Mouse (Mus musculus): ENCODE measurements around the gene Enthd1. TPM values are rescaled to one million over a fixed set of nuclear protein-coding genes. Genes with fewer than 3 reads are reported as not detected.

Gene Enthd1
- polyA plus RNA-seq, 1 experiment from 2014 or later: not detected

- Histone ChIP-seq H3K4me1 (replicated peaks; ENCODE audit: control insufficient read depth, insufficient read depth, low read length) (no peaks in the 10 kb centered on the region), H3K9me3 (ENCODE audit: control insufficient read depth, low read length) (no peaks in the 10 kb centered on the region), H3K36me3 (ENCODE audit: control insufficient read depth, insufficient read depth, low read length) (no peaks in the 10 kb centered on the region), H3K9ac (ENCODE audit: low read depth, low read length) (no peak overlapping the region), H3K27me3 (replicated peaks; ENCODE audit: control insufficient read depth, insufficient read depth, low read length) (peaks cover 23% of the 10 kb centered on the region), H3K4me3 (ENCODE audit: low read depth, low read length) (no peak overlapping the region), H3K27ac (ENCODE audit: low read depth, low read length) (no peak overlapping the region), H3K4me2 (no peak overlapping the region)
- 68% methylated on average over 1 of the region's 1 CpGs for WGBS
- no peak for ATAC-seq (replicated peaks; ENCODE audit: low FRiP score)
- DNase-seq (ENCODE audit: low spot score): no peak
Measured at GRCm38 (mm10) chr15:80570226-80570625, 5.3 kb upstream of the Enthd1 start.

- Histone ChIP-seq H3K9ac (ENCODE audit: low read depth, low read length) (no peak overlapping the region), H3K9me3 (ENCODE audit: control insufficient read depth, low read length) (no peaks in the 10 kb centered on the region), H3K4me1 (replicated peaks; ENCODE audit: control insufficient read depth, insufficient read depth, low read length) (no peaks in the 10 kb centered on the region), H3K4me3 (ENCODE audit: low read depth, low read length) (no peak overlapping the region), H3K27ac (ENCODE audit: low read depth, low read length) (no peak overlapping the region), H3K4me2 (no peak overlapping the region), H3K36me3 (ENCODE audit: control insufficient read depth, insufficient read depth, low read length) (no peaks in the 10 kb centered on the region), H3K27me3 (replicated peaks; ENCODE audit: control insufficient read depth, insufficient read depth, low read length) (peaks cover 22% of the 10 kb centered on the region)
- 73% methylated on average over 7 of the region's 7 CpGs for WGBS
- no peak for ATAC-seq (replicated peaks; ENCODE audit: low FRiP score)
- DNase-seq (ENCODE audit: low spot score): no peak
Measured at GRCm38 (mm10) chr15:80569205-80569604, 4.2 kb upstream of the Enthd1 start.

GRCm38 (mm10) chr15:80567731-80568130, 2.8 kb upstream of the Enthd1 start:
- Histone ChIP-seq H3K27ac (ENCODE audit: low read depth, low read length) (no peak overlapping the region), H3K4me3 (ENCODE audit: low read depth, low read length) (no peak overlapping the region), H3K4me1 (replicated peaks; ENCODE audit: control insufficient read depth, insufficient read depth, low read length) (no peaks in the 10 kb centered on the region), H3K4me2 (no peak overlapping the region), H3K36me3 (ENCODE audit: control insufficient read depth, insufficient read depth, low read length) (no peaks in the 10 kb centered on the region), H3K27me3 (replicated peaks; ENCODE audit: control insufficient read depth, insufficient read depth, low read length) (peaks cover 14% of the 10 kb centered on the region), H3K9ac (ENCODE audit: low read depth, low read length) (no peak overlapping the region), H3K9me3 (ENCODE audit: control insufficient read depth, low read length) (no peaks in the 10 kb centered on the region)
- ATAC-seq (replicated peaks; ENCODE audit: low FRiP score) (no peak), DNase-seq (ENCODE audit: low spot score) (no peak)
- WGBS: 81% methylated on average over 4 of the region's 4 CpGs

DNA sequence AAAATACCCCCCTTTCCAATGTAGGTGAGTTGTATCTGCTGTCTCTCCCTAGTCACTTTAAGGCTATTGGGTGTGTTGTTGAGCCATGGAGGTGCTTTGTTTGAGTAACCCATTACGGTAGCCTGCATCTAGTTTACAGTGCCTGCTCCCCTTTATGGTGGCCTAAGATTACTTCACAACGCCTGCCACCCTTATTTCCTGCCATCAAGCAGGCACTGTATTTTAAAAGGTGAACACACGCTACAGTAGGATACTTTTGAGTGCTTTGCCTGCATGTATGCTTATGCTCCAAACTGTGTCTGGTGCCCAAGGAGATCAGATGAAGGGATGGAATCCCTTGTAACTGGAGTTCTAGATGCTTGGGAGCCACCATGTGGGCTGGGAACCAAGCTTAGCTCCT, 2.2 kb upstream of the Enthd1 start:
- H3K27me3 ChIP-seq (replicated peaks; ENCODE audit: control insufficient read depth, insufficient read depth, low read length): peaks cover 9% of the 10 kb centered on the region

DNA sequence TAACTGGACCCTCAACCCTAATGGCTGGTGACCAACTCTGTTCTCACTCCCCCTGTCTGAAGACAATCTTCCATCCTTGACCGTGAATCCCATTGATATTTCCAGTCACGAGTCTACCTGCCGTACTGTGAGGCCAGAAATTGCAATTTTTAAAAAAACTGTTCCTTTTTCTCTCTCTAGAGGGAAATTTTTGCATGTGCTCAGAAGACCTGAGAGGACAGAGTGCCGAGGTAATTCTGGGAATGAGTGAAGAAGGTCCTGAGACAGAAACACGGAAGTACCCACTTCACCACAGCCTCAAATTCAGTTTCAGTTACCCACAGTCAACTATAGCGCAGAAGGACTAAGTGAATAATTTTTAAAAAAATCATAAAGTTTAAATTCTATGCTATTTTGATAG, 1.7 kb upstream of the Enthd1 start:
- H3K36me3 ChIP-seq (ENCODE audit: control insufficient read depth, insufficient read depth, low read length): no peaks in the 10 kb centered on the region
- H3K9ac ChIP-seq (ENCODE audit: low read depth, low read length): no peak overlapping the region
- no peak overlapping the region for H3K4me3 ChIP-seq (ENCODE audit: low read depth, low read length)
- ATAC-seq (replicated peaks; ENCODE audit: low FRiP score) (no peak), DNase-seq (ENCODE audit: low spot score) (no peak)
- no peak overlapping the region for H3K4me2 ChIP-seq
- peaks cover 5% of the 10 kb centered on the region for H3K27me3 ChIP-seq (replicated peaks; ENCODE audit: control insufficient read depth, insufficient read depth, low read length)
- H3K27ac ChIP-seq (ENCODE audit: low read depth, low read length): no peak overlapping the region
- WGBS: 87% methylated on average over 6 of the region's 6 CpGs
- no peaks in the 10 kb centered on the region for H3K4me1 ChIP-seq (replicated peaks; ENCODE audit: control insufficient read depth, insufficient read depth, low read length)
- H3K9me3 ChIP-seq (ENCODE audit: control insufficient read depth, low read length): no peaks in the 10 kb centered on the region

More for the DNA sequence above, 2.2 kb upstream of the Enthd1 start:
- 74% methylated on average over 3 of the region's 3 CpGs for WGBS
- Histone ChIP-seq H3K4me2 (no peak overlapping the region), H3K4me1 (replicated peaks; ENCODE audit: control insufficient read depth, insufficient read depth, low read length) (no peaks in the 10 kb centered on the region), H3K36me3 (ENCODE audit: control insufficient read depth, insufficient read depth, low read length) (no peaks in the 10 kb centered on the region), H3K9me3 (ENCODE audit: control insufficient read depth, low read length) (no peaks in the 10 kb centered on the region), H3K9ac (ENCODE audit: low read depth, low read length) (no peak overlapping the region), H3K27ac (ENCODE audit: low read depth, low read length) (no peak overlapping the region), H3K4me3 (ENCODE audit: low read depth, low read length) (no peak overlapping the region)
- ATAC-seq (replicated peaks; ENCODE audit: low FRiP score) (no peak), DNase-seq (ENCODE audit: low spot score) (no peak)

DNA sequence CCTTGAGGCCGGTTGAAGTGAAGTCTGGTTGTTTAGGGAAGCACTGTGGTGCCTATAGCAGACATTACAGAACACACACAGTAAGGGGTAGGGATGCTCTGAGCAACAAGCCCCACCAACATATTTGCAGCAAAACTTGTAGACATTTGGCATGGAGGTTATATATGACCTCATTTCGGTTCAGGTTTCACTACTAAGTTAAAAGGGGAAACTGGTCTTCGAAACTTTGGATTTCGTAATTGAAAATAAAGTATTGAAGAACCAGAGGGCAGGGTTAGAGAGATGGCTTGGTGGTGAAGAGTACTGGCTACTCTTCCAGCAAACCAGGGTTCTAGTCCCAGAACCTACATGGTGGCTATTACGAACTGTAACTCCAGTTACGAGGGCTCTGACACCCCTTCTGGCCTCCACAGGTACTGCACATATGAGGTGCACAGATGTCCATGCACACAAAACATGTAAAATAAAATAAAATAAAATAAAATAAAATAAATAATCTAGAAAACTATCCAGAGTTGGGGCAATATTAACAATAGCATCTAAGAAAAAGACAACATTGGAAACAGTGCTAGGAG, 1.2 kb downstream of the Enthd1 start:
- H3K27ac ChIP-seq (ENCODE audit: low read depth, low read length): no peak overlapping the region
- 78% methylated on average over 6 of the region's 6 CpGs for WGBS
- no peak overlapping the region for H3K4me2 ChIP-seq
- H3K9ac ChIP-seq (ENCODE audit: low read depth, low read length): no peak overlapping the region
- peaks cover 5% of the 10 kb centered on the region for H3K27me3 ChIP-seq (replicated peaks; ENCODE audit: control insufficient read depth, insufficient read depth, low read length)
- DNase-seq (ENCODE audit: low spot score): no peak
- no peak for ATAC-seq (replicated peaks; ENCODE audit: low FRiP score)
- no peak overlapping the region for H3K4me3 ChIP-seq (ENCODE audit: low read depth, low read length)
- no peaks in the 10 kb centered on the region for H3K36me3 ChIP-seq (ENCODE audit: control insufficient read depth, insufficient read depth, low read length)
- no peaks in the 10 kb centered on the region for H3K4me1 ChIP-seq (replicated peaks; ENCODE audit: control insufficient read depth, insufficient read depth, low read length)
- no peaks in the 10 kb centered on the region for H3K9me3 ChIP-seq (ENCODE audit: control insufficient read depth, low read length)

GRCm38 (mm10) chr15:80562446-80562845, 2.5 kb downstream of the Enthd1 start:
- H3K9me3 ChIP-seq (ENCODE audit: control insufficient read depth, low read length): no peaks in the 10 kb centered on the region
- no peak overlapping the region for H3K9ac ChIP-seq (ENCODE audit: low read depth, low read length)
- no peak overlapping the region for H3K4me3 ChIP-seq (ENCODE audit: low read depth, low read length)
- no peaks in the 10 kb centered on the region for H3K36me3 ChIP-seq (ENCODE audit: control insufficient read depth, insufficient read depth, low read length)
- DNase-seq (ENCODE audit: low spot score) (no peak), ATAC-seq (replicated peaks; ENCODE audit: low FRiP score) (no peak)
- no peak overlapping the region for H3K27ac ChIP-seq (ENCODE audit: low read depth, low read length)
- peaks cover 3% of the 10 kb centered on the region for H3K27me3 ChIP-seq (replicated peaks; ENCODE audit: control insufficient read depth, insufficient read depth, low read length)
- no peaks in the 10 kb centered on the region for H3K4me1 ChIP-seq (replicated peaks; ENCODE audit: control insufficient read depth, insufficient read depth, low read length)
- 70% methylated on average over 3 of the region's 3 CpGs for WGBS
- no peak overlapping the region for H3K4me2 ChIP-seq

DNA sequence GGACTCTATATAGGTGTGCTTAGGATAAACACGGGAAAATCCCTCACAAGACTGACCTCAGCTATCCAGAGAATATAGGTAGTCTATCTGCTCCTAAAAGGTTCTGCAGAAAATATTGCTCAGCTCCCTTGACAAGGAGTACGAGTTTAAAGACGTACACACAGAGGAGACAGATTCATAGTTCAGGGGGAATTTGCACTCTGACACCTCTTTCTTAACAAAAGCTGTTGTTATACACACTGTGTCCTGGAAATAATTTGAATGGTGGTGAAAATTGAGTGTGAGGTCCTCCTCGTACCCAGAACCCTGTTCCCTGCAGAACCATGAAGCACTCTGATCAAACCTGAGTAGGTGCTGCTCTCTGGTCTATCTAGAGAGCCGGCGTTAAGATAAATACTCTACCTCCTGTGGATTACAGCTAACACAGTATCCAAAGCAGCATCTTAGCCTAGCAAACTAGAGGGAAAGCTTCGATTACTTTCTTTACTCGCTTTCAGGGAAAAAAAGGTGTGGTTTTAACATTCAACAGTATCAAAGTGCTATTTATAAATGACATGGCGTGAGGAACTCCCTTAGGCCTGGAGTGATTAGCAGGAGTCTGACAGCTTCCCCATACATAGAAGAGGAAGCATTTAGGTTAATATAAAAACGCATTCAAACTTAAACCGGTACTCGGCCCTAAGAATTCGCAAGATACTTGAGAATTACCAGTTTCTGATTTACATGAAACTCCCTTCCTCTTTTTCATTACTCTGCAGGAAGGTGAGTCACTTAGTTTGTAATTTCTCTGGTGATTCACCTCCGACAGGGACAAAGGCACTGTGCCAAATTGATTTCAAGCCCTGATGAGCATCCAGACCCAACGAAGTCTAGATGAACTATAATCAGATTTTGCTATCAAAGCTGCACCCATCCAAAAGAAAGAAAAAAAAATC, 4.0 kb downstream of the Enthd1 start:
- WGBS: 61% methylated on average over 15 of the region's 15 CpGs
- no peak overlapping the region for H3K4me2 ChIP-seq

GRCm38 (mm10) chr15:80559978-80560377, 5.0 kb downstream of the Enthd1 start:
- no peak overlapping the region for H3K27ac ChIP-seq (ENCODE audit: low read depth, low read length)
- 49% methylated on average over 14 of the region's 14 CpGs for WGBS
- no peak overlapping the region for H3K4me2 ChIP-seq
- DNase-seq (ENCODE audit: low spot score): no peak
- H3K36me3 ChIP-seq (ENCODE audit: control insufficient read depth, insufficient read depth, low read length): no peaks in the 10 kb centered on the region
- H3K9me3 ChIP-seq (ENCODE audit: control insufficient read depth, low read length): no peaks in the 10 kb centered on the region
- no peak overlapping the region for H3K9ac ChIP-seq (ENCODE audit: low read depth, low read length)
- no peaks in the 10 kb centered on the region for H3K4me1 ChIP-seq (replicated peaks; ENCODE audit: control insufficient read depth, insufficient read depth, low read length)
- H3K4me3 ChIP-seq (ENCODE audit: low read depth, low read length): no peak overlapping the region
- no peaks in the 10 kb centered on the region; the same call in 1 of the 2 replicates for H3K27me3 ChIP-seq (replicated peaks; ENCODE audit: control insufficient read depth, insufficient read depth, low read length)
- ATAC-seq (replicated peaks; ENCODE audit: low FRiP score): no peak

More for the DNA sequence above, 4.0 kb downstream of the Enthd1 start:
- Histone ChIP-seq H3K27ac (ENCODE audit: low read depth, low read length) (no peak overlapping the region), H3K9me3 (ENCODE audit: control insufficient read depth, low read length) (no peaks in the 10 kb centered on the region), H3K36me3 (ENCODE audit: control insufficient read depth, insufficient read depth, low read length) (no peaks in the 10 kb centered on the region), H3K4me3 (ENCODE audit: low read depth, low read length) (no peak overlapping the region), H3K9ac (ENCODE audit: low read depth, low read length) (no peak overlapping the region), H3K27me3 (replicated peaks; ENCODE audit: control insufficient read depth, insufficient read depth, low read length) (no peaks in the 10 kb centered on the region; the same call in 1 of the 2 replicates), H3K4me1 (replicated peaks; ENCODE audit: control insufficient read depth, insufficient read depth, low read length) (no peaks in the 10 kb centered on the region)
- ATAC-seq (replicated peaks; ENCODE audit: low FRiP score) (no peak), DNase-seq (ENCODE audit: low spot score) (no peak)

Measured in liver, embryonic 11.5 days (tissue).